Mouse (Mus musculus): ENCODE measurements around the gene Trpc7.
A peak's percentile ranks its signal among the peaks of the same experiment; 100 is the strongest.

Gene Trpc7

GRCm38 (mm10) chr13:56790683-56791082 is 105.1 kb downstream of the Trpc7 start:
- DNase-seq (ENCODE audit: low read depth, low spot score) = no peak

- no peak for DNase-seq (ENCODE audit: low read depth, low spot score)
Measured at GRCm38 (mm10) chr13:56782621-56783020, 113.2 kb downstream of the Trpc7 start.

GRCm38 (mm10) chr13:56781697-56782096 is 114.1 kb downstream of the Trpc7 start:
- no peak for DNase-seq (ENCODE audit: low read depth, low spot score)

GRCm38 (mm10) chr13:56780746-56781469 is 114.9 kb downstream of the Trpc7 start:
- DNase-seq (ENCODE audit: low read depth, low spot score) = no peak

- DNase-seq (ENCODE audit: low read depth, low spot score) = no peak
Measured at GRCm38 (mm10) chr13:56774304-56774703, 121.5 kb downstream of the Trpc7 start.

GRCm38 (mm10) chr13:56773262-56773870 is 122.4 kb downstream of the Trpc7 start:
- no peak for DNase-seq (ENCODE audit: low read depth, low spot score)

- DNase-seq (ENCODE audit: low read depth, low spot score) = no peak
Measured at GRCm38 (mm10) chr13:56772592-56772991, 123.2 kb downstream of the Trpc7 start.

- no peak for DNase-seq (ENCODE audit: low read depth, low spot score)
Measured at GRCm38 (mm10) chr13:56770786-56771185, 125.0 kb downstream of the Trpc7 start.

GRCm38 (mm10) chr13:56770136-56770578 is 125.6 kb downstream of the Trpc7 start:
- no peak for DNase-seq (ENCODE audit: low read depth, low spot score)

- DNase-seq (ENCODE audit: low read depth, low spot score) = no peak
Measured at GRCm38 (mm10) chr13:56769431-56769830, 126.4 kb downstream of the Trpc7 start.

- no peak for DNase-seq (ENCODE audit: low read depth, low spot score)
Measured at GRCm38 (mm10) chr13:56766211-56766610, 129.6 kb downstream of the Trpc7 start.

- DNase-seq (ENCODE audit: low read depth, low spot score) = no peak
Measured at GRCm38 (mm10) chr13:56765284-56766032, 130.3 kb downstream of the Trpc7 start.

- DNase-seq (ENCODE audit: low read depth, low spot score) = no peak
Measured at GRCm38 (mm10) chr13:56762446-56763229, 133.2 kb downstream of the Trpc7 start.

- DNase-seq (ENCODE audit: low read depth, low spot score) = peak; percentile 74
Measured at GRCm38 (mm10) chr13:56758492-56758891, 137.3 kb downstream of the Trpc7 start.

GRCm38 (mm10) chr13:56757201-56757600 is 138.6 kb downstream of the Trpc7 start:
- DNase-seq (ENCODE audit: low read depth, low spot score) = no peak

- no peak for DNase-seq (ENCODE audit: low read depth, low spot score)
Measured at GRCm38 (mm10) chr13:56755871-56756270, 139.9 kb downstream of the Trpc7 start.

- no peak for DNase-seq (ENCODE audit: low read depth, low spot score)
Measured at GRCm38 (mm10) chr13:56753192-56753951, 142.4 kb downstream of the Trpc7 start, which contains the start of gene Gm45623. Gene Gm45623 (minus strand): TSS chr13:56753827.

GRCm38 (mm10) chr13:56752474-56753191 is 143.2 kb downstream of the Trpc7 start:
- DNase-seq (ENCODE audit: low read depth, low spot score) = peak; percentile 46

GRCm38 (mm10) chr13:56751774-56752173 is 144.0 kb downstream of the Trpc7 start:
- no peak for DNase-seq (ENCODE audit: low read depth, low spot score)

GRCm38 (mm10) chr13:56749377-56749776 is 146.4 kb downstream of the Trpc7 start:
- no peak for DNase-seq (ENCODE audit: low read depth, low spot score)

Measured in forelimb bud, embryonic 11.5 days (tissue).